Mouse (Mus musculus): ENCODE data around the gene Casc4. TPM values are rescaled to one million over a fixed set of nuclear protein-coding genes. Genes with fewer than 3 reads are reported as not detected.

Gene Casc4
- polyA plus RNA-seq, 1 experiment from 2014 or later, result 46.5 TPM

DNA sequence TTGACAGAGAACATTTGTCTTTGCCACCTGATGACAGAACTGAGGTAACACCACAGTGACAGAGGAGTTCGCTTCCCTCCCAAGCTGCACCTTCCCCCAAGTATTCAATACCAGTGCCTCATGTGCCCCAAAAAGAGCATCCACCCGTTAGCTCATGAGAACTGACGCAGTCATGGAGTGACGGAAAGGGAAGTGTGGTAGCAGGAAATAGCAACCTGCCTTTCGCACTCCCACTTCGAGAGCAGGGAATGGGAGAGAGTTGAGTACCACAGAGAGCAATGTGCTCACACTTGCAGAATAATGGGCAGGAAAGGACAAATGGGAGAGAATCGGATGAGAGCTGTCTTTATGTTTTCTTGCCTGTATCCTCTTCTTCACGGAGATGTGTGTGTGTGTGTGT is 20.7 kb upstream of the Casc4 start:
- no peak for ATAC-seq (ENCODE audit: low read depth)

DNA sequence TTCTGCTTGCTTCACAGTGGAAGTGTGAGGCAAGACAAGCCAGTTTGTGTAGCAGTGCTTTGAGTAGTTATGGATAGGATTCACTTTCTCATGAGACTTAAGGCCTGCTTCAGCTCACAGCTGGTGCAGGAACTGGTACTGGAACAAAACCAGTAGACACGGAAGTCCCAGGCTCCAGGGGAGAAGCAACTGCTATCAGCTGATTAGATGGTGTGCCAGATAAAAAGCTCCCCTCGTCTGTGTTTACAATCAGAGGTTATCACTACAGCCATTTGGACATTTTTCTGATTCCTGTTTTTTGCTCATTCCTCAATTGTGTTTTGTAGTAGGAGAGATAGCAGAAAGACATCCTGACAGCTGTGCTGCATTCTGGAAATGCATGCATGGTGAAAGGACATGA is 14.7 kb upstream of the Casc4 start:
- no peaks in the 10 kb centered on the region for H3K9me3 ChIP-seq (ENCODE audit: control insufficient read depth, low read length)
- no peaks in the 10 kb centered on the region for H3K4me1 ChIP-seq (ENCODE audit: control insufficient read depth, insufficient read depth, low read length)
- no peaks in the 10 kb centered on the region for H3K27me3 ChIP-seq (ENCODE audit: control insufficient read depth, insufficient read depth, low read length)
- no peaks in the 10 kb centered on the region for H3K36me3 ChIP-seq (ENCODE audit: control insufficient read depth, insufficient read depth, low read length)
- H3K27ac ChIP-seq (ENCODE audit: low read depth, low read length), result no peak overlapping the region
- no peak for ATAC-seq (ENCODE audit: low read depth)
- no peak overlapping the region for H3K4me3 ChIP-seq (ENCODE audit: low read depth, low read length)
- no peak overlapping the region for H3K4me2 ChIP-seq (ENCODE audit: low read depth, low read length)
- no peak overlapping the region for H3K9ac ChIP-seq (replicated peaks; ENCODE audit: low read depth, low read length)
- 81% methylated on average over 2 of the region's 2 CpGs for WGBS

More for the DNA sequence above, 20.7 kb upstream of the Casc4 start:
- H3K4me2 ChIP-seq (ENCODE audit: low read depth, low read length), result no peak overlapping the region
- no peaks in the 10 kb centered on the region for H3K9me3 ChIP-seq (ENCODE audit: control insufficient read depth, low read length)
- 73% methylated on average over 8 of the region's 8 CpGs for WGBS
- no peak overlapping the region for H3K4me3 ChIP-seq (ENCODE audit: low read depth, low read length)
- no peak overlapping the region for H3K9ac ChIP-seq (replicated peaks; ENCODE audit: low read depth, low read length)
- H3K27ac ChIP-seq (ENCODE audit: low read depth, low read length), result no peak overlapping the region
- no peaks in the 10 kb centered on the region for H3K27me3 ChIP-seq (ENCODE audit: control insufficient read depth, insufficient read depth, low read length)
- H3K4me1 ChIP-seq (ENCODE audit: control insufficient read depth, insufficient read depth, low read length), result no peaks in the 10 kb centered on the region
- H3K36me3 ChIP-seq (ENCODE audit: control insufficient read depth, insufficient read depth, low read length), result no peaks in the 10 kb centered on the region

DNA sequence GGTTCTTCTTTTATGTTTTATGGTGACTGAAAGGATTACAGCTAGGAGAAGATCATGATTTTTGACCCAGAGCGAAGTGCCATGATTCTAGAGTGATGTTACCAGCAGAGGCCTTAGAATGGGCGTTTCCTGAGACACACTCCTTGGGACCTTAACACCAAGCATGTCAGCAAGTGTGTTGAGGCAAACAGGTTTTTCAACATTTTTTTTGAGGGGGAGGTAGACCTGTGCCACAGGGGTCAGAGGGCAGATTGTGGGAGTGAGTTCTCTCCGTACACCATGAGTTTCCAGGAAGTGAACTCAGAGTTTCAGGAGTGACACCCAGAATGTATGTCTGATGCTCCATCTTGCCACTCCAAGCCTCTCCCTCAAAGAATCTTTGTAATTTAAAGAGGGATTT is 12.8 kb upstream of the Casc4 start:
- H3K27ac ChIP-seq (ENCODE audit: low read depth, low read length), result no peak overlapping the region
- H3K9ac ChIP-seq (replicated peaks; ENCODE audit: low read depth, low read length), result no peak overlapping the region
- ATAC-seq (ENCODE audit: low read depth), result no peak
- WGBS, result 82% methylated on average over 3 of the region's 3 CpGs
- no peaks in the 10 kb centered on the region for H3K9me3 ChIP-seq (ENCODE audit: control insufficient read depth, low read length)
- no peaks in the 10 kb centered on the region for H3K4me1 ChIP-seq (ENCODE audit: control insufficient read depth, insufficient read depth, low read length)
- H3K4me2 ChIP-seq (ENCODE audit: low read depth, low read length), result no peak overlapping the region
- no peak overlapping the region for H3K4me3 ChIP-seq (ENCODE audit: low read depth, low read length)
- no peaks in the 10 kb centered on the region for H3K27me3 ChIP-seq (ENCODE audit: control insufficient read depth, insufficient read depth, low read length)
- no peaks in the 10 kb centered on the region for H3K36me3 ChIP-seq (ENCODE audit: control insufficient read depth, insufficient read depth, low read length)

DNA sequence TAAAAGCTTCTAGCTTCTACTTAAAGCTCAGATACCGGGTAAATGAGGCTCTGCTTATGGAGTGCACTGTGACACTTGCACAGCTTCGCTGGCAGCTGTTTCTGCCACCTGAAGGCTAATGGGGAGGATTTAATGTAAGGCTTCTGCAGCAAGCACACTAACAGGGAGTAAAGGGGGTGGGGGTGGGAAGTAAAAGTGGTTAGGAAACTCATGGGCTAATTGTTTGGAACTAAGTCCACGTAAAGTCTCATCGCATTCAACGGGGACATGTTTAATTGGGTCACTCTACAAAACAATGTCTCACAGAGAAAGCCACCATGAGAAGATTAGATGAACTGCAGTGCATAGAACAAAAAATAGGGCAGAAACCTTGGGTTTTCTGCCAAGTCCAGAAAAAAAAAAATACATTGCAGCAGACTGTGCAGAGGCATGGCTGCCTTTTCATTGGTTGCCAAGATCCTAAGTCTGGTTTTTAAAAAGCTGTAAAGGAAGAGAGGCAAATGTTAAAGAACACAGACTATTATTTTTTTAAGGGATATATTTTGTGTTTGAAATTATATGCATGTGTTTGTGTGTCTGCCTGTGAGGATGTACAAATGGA is 7.3 kb upstream of the Casc4 start:
- Histone ChIP-seq H3K36me3 (ENCODE audit: control insufficient read depth, insufficient read depth, low read length) (no peaks in the 10 kb centered on the region), H3K4me1 (ENCODE audit: control insufficient read depth, insufficient read depth, low read length) (no peaks in the 10 kb centered on the region), H3K27me3 (ENCODE audit: control insufficient read depth, insufficient read depth, low read length) (no peaks in the 10 kb centered on the region), H3K9ac (replicated peaks; ENCODE audit: low read depth, low read length) (no peak overlapping the region), H3K9me3 (ENCODE audit: control insufficient read depth, low read length) (no peaks in the 10 kb centered on the region), H3K4me2 (ENCODE audit: low read depth, low read length) (no peak overlapping the region), H3K27ac (ENCODE audit: low read depth, low read length) (no peak overlapping the region), H3K4me3 (ENCODE audit: low read depth, low read length) (no peak overlapping the region)
- 59% methylated on average over 5 of the region's 5 CpGs for WGBS
- no peak for ATAC-seq (ENCODE audit: low read depth)

DNA sequence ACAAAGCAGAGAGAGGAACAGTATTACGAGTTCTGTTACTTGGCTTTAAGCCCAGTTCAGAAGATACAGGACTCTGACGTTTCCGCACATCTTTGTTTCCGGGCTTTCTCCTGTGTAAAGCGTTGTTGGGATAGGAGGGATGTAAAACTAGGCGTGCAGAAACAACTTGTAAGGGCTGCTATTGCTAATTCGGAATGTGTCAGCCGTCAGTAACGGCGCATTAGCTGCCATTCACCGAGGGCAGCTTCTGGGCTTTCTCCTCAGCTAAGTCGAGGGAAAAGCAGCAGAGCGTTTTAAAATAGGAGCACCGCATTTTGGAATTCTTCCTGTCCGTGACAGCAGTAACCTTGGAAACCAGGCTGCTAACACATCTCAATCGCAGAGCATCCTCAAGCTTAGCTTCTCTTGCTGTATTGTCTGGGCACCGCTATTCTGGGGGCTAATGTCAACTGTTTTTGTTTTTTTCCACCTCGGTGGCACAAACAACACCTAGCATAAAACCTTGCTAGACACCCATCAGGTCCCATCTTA is 634 bp upstream of the Casc4 start:
- H3K9ac ChIP-seq (replicated peaks; ENCODE audit: low read depth, low read length), result peak overlapping the region; percentile 80
- peak overlapping the region; percentile 85 for H3K4me3 ChIP-seq (ENCODE audit: low read depth, low read length)
- H3K9me3 ChIP-seq (ENCODE audit: control insufficient read depth, low read length), result no peaks in the 10 kb centered on the region
- 1% methylated on average over 18 of the region's 18 CpGs for WGBS
- peak; percentile 22 for ATAC-seq (ENCODE audit: low read depth)
- H3K27ac ChIP-seq (ENCODE audit: low read depth, low read length), result peak overlapping the region; percentile 93
- H3K4me1 ChIP-seq (ENCODE audit: control insufficient read depth, insufficient read depth, low read length), result peaks cover 13% of the 10 kb centered on the region; the same call in 1 of the 2 replicates
- H3K27me3 ChIP-seq (ENCODE audit: control insufficient read depth, insufficient read depth, low read length), result peaks cover 3% of the 10 kb centered on the region; the same call in 1 of the 2 replicates
- peak overlapping the region; percentile 76 for H3K4me2 ChIP-seq (ENCODE audit: low read depth, low read length)
- no peaks in the 10 kb centered on the region for H3K36me3 ChIP-seq (ENCODE audit: control insufficient read depth, insufficient read depth, low read length)

DNA sequence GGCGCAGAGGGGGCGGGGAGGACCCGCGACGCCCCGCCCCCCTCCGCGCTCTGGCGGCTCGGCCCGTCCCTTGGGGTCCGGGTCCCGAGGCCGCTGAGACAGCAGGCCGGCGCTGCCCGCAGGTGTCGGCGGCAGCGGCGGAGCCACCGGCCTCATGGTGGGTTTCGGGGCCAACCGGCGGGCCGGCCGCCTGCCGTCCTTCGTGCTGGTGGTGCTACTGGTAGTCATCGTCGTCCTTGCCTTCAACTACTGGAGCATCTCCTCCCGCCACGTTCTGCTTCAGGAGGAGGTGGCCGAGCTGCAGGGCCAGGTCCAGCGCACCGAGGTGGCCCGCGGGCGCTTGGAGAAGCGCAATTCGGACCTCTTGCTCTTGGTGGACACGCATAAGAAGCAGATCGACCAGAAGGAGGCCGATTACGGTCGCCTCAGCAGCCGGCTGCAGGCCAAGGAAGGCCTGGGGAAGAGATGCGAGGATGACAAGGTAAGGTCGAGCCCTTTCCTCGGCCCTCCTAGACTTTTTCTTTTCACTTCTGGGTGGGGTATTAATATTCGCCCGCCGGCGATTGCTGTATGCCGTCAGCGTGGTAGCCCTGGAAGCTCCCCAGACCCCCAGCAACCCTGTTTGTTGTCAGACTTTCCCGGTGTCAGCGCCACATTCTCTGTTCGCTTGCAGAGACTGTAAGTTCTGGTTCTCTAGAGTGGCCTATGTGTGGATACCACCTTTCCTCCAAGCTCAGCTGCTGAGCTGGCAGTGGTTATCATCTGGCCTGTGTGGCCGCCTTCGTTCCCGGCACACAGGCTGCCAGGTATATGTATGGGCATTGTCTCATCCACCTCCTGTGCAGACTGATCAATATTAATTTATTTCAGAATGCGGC is 520 bp downstream of the Casc4 start:
- H3K4me1 ChIP-seq (ENCODE audit: control insufficient read depth, insufficient read depth, low read length), result peaks cover 13% of the 10 kb centered on the region; the same call in 1 of the 2 replicates
- peaks cover 3% of the 10 kb centered on the region; the same call in 1 of the 2 replicates for H3K27me3 ChIP-seq (ENCODE audit: control insufficient read depth, insufficient read depth, low read length)
- peak; percentile 10 for ATAC-seq (ENCODE audit: low read depth)
- WGBS, result under 1% methylated on average over 63 of the region's 63 CpGs
- H3K27ac ChIP-seq (ENCODE audit: low read depth, low read length), result peak overlapping the region; percentile 93
- peak overlapping the region; percentile 85 for H3K4me3 ChIP-seq (ENCODE audit: low read depth, low read length)
- H3K9me3 ChIP-seq (ENCODE audit: control insufficient read depth, low read length), result no peaks in the 10 kb centered on the region
- no peaks in the 10 kb centered on the region for H3K36me3 ChIP-seq (ENCODE audit: control insufficient read depth, insufficient read depth, low read length)
- H3K4me2 ChIP-seq (ENCODE audit: low read depth, low read length), result peak overlapping the region; percentile 76
- peak overlapping the region; percentile 80 for H3K9ac ChIP-seq (replicated peaks; ENCODE audit: low read depth, low read length)

DNA sequence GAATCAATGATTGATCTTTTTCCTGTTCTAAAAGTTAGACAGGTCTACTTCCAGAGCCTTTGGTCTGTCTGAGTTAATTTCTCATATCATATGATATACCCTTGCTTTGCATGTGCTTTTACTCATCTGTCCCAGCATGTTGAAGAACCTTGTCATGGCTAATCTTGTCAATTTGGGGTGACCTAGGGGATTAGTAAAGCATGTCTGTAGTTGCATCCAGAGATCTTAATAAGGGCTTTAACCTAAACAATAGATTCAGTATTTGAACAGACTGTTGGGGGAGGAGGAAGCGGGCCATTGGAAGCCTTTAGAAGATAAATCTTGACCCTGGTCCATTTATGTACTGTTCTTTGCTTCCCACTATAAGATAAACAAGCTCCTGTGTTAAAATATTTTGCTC is 12.7 kb downstream of the Casc4 start:
- no peaks in the 10 kb centered on the region for H3K36me3 ChIP-seq (ENCODE audit: control insufficient read depth, insufficient read depth, low read length)
- no peak overlapping the region for H3K9ac ChIP-seq (replicated peaks; ENCODE audit: low read depth, low read length)
- H3K27ac ChIP-seq (ENCODE audit: low read depth, low read length), result no peak overlapping the region
- H3K4me3 ChIP-seq (ENCODE audit: low read depth, low read length), result no peak overlapping the region
- no peaks in the 10 kb centered on the region for H3K27me3 ChIP-seq (ENCODE audit: control insufficient read depth, insufficient read depth, low read length)
- no peak overlapping the region for H3K4me2 ChIP-seq (ENCODE audit: low read depth, low read length)
- ATAC-seq (ENCODE audit: low read depth), result no peak
- no peaks in the 10 kb centered on the region for H3K9me3 ChIP-seq (ENCODE audit: control insufficient read depth, low read length)
- H3K4me1 ChIP-seq (ENCODE audit: control insufficient read depth, insufficient read depth, low read length), result no peaks in the 10 kb centered on the region
- 89% methylated on average over 1 of the region's 1 CpGs for WGBS

DNA sequence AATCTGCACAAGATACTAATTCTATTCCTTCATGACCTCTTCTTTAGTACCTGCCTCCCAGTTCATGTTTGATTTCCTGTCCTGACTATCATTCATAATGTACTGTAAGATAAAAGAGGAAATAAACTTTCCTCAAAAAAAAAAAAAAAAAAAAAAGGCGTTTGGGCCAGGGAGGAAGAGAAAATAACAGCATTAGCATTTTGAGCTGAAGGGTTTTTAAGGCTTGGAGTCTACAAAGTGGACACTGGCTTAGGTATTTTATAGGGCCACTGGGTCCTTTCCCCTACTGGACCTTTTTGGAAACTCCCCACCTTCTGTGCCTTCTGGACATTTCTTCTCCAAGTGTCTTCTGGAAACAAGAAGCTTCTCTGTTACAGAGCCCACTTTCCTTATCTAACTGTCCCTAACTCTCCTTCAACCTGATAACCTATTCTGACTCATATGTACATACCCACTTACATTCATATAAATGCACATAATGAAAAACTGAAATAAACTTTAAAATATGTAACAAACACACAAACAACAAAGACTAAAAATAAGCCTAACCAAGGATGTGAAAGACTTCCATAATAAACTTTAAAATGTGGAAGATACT is 18.8 kb downstream of the Casc4 start:
- no peak overlapping the region for H3K27ac ChIP-seq (ENCODE audit: low read depth, low read length)
- H3K4me3 ChIP-seq (ENCODE audit: low read depth, low read length), result no peak overlapping the region
- ATAC-seq (ENCODE audit: low read depth), result no peak
- no peaks in the 10 kb centered on the region for H3K9me3 ChIP-seq (ENCODE audit: control insufficient read depth, low read length)
- no peak overlapping the region for H3K4me2 ChIP-seq (ENCODE audit: low read depth, low read length)
- no peaks in the 10 kb centered on the region for H3K36me3 ChIP-seq (ENCODE audit: control insufficient read depth, insufficient read depth, low read length)
- H3K27me3 ChIP-seq (ENCODE audit: control insufficient read depth, insufficient read depth, low read length), result no peaks in the 10 kb centered on the region
- 100% methylated on average over 1 of the region's 1 CpGs for WGBS
- H3K4me1 ChIP-seq (ENCODE audit: control insufficient read depth, insufficient read depth, low read length), result no peaks in the 10 kb centered on the region
- no peak overlapping the region for H3K9ac ChIP-seq (replicated peaks; ENCODE audit: low read depth, low read length)

DNA sequence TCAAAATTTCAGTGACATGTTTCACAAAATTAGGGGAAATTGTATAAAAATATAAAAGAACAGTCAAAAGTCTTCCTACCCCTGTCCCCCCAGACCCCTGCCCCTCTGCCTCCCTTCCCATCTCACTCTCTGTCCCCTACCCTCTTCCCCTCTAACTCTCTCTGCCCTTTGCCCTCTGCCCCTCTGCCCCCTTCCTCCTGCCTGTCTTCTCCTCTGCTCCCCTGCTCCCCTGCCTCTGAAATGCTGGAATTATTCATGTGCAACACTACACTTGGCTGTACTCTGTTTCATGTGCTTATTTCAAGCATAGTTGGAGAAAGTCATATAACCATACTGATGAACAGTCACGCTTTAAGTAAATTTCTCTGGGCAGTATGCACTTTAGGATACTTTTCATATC is 19.6 kb downstream of the Casc4 start:
- no peak overlapping the region for H3K27ac ChIP-seq (ENCODE audit: low read depth, low read length)
- ATAC-seq (ENCODE audit: low read depth), result no peak
- H3K9ac ChIP-seq (replicated peaks; ENCODE audit: low read depth, low read length), result no peak overlapping the region
- no peak overlapping the region for H3K4me2 ChIP-seq (ENCODE audit: low read depth, low read length)
- no peak overlapping the region for H3K4me3 ChIP-seq (ENCODE audit: low read depth, low read length)
- no peaks in the 10 kb centered on the region for H3K9me3 ChIP-seq (ENCODE audit: control insufficient read depth, low read length)
- no peaks in the 10 kb centered on the region for H3K4me1 ChIP-seq (ENCODE audit: control insufficient read depth, insufficient read depth, low read length)
- H3K36me3 ChIP-seq (ENCODE audit: control insufficient read depth, insufficient read depth, low read length), result no peaks in the 10 kb centered on the region
- H3K27me3 ChIP-seq (ENCODE audit: control insufficient read depth, insufficient read depth, low read length), result no peaks in the 10 kb centered on the region
- WGBS, result 96% methylated on average over 1 of the region's 1 CpGs

All from neural tube, embryonic 14.5 days (tissue).